Mouse (Mus musculus): ENCODE measurements around the gene Atp11a. TPM values are rescaled to one million over a fixed set of nuclear protein-coding genes. Genes with fewer than 3 reads are reported as not detected.

The Atp11a gene
- polyA plus RNA-seq, 1 experiment from 2014 or later: 139 TPM

- H3K27me3 ChIP-seq: no peaks in the 10 kb centered on the region
- TF ChIP-seq CTCF (IDR thresholded peaks at IDR 0.05): no peak
- DNase-seq (ENCODE audit: low read depth, low spot score) (no peak), ATAC-seq (no peak)
- POLR2A ChIA-PET: interaction anchor here (0.7 kb wide), 1 partner anchor 50 kb away, joined by 4 read pairs; no protein-coding TSS in a partner anchor
- CTCF ChIA-PET: no interaction called here
- in situ Hi-C loops (cut with MboI; ENCODE audit: low pct_unique_long_range_greater_than_20kb): loop anchor here (5.0 to 10.0 kb wide), 2 partner anchors 46 to 133 kb away; partner anchors contain the start of gene Tubgcp3
Observed at GRCm38 (mm10) chr8:12808018-12808417, 51.2 kb downstream of the Atp11a start.

GRCm38 (mm10) chr8:12809516-12809915 lies 52.7 kb downstream of the Atp11a start:
- no peak for ATAC-seq
- ChIA-PET POLR2A (no interaction called here), CTCF (no interaction called here)
- TF ChIP-seq CTCF (IDR thresholded peaks at IDR 0.05): no peak
- H3K27me3 ChIP-seq: no peaks in the 10 kb centered on the region
- DNase-seq (ENCODE audit: low read depth, low spot score): no peak
- in situ Hi-C loops (cut with MboI; ENCODE audit: low pct_unique_long_range_greater_than_20kb): loop anchor here (5.0 to 10.0 kb wide), 2 partner anchors 47 to 135 kb away; partner anchors contain the start of gene Tubgcp3

GRCm38 (mm10) chr8:12811231-12811630 lies 54.4 kb downstream of the Atp11a start:
- H3K27me3 ChIP-seq: no peaks in the 10 kb centered on the region
- ChIA-PET CTCF (interaction anchor here (0.8 to 1.8 kb wide), 5 partner anchors 13 to 150 kb away, joined by 3 to 7 read pairs (median 4); no protein-coding TSS in a partner anchor), POLR2A (interaction anchor here (0.6 kb wide), 1 partner anchor 52 kb away, joined by 3 read pairs; no protein-coding TSS in a partner anchor)
- ATAC-seq: peak; percentile 48
- TF ChIP-seq CTCF (IDR thresholded peaks at IDR 0.05): no peak
- in situ Hi-C loops (cut with MboI; ENCODE audit: low pct_unique_long_range_greater_than_20kb): no loop called here
- DNase-seq (ENCODE audit: low read depth, low spot score): no peak

GRCm38 (mm10) chr8:12816412-12816811 lies 59.6 kb downstream of the Atp11a start:
- ATAC-seq: no peak
- CTCF ChIA-PET: interaction anchor here (1.3 kb wide), 2 partner anchors 9 to 139 kb away, joined by 4 read pairs; no protein-coding TSS in a partner anchor
- no peaks in the 10 kb centered on the region for H3K27me3 ChIP-seq
- in situ Hi-C loops (cut with MboI; ENCODE audit: low pct_unique_long_range_greater_than_20kb): no loop called here
- POLR2A ChIA-PET: no interaction called here
- no peak for TF ChIP-seq CTCF (IDR thresholded peaks at IDR 0.05)
- no peak for DNase-seq (ENCODE audit: low read depth, low spot score)

- ChIA-PET POLR2A (no interaction called here), CTCF (no interaction called here)
- H3K27me3 ChIP-seq: no peaks in the 10 kb centered on the region
- no peak for TF ChIP-seq CTCF (IDR thresholded peaks at IDR 0.05)
- in situ Hi-C loops (cut with MboI; ENCODE audit: low pct_unique_long_range_greater_than_20kb): no loop called here
- ATAC-seq (no peak), DNase-seq (ENCODE audit: low read depth, low spot score) (no peak)
Observed at GRCm38 (mm10) chr8:12822892-12823291, 66.1 kb downstream of the Atp11a start.

- no peak for DNase-seq (ENCODE audit: low read depth, low spot score)
Observed at GRCm38 (mm10) chr8:12824562-12824961, 67.7 kb downstream of the Atp11a start.

GRCm38 (mm10) chr8:12825236-12825635 lies 68.4 kb downstream of the Atp11a start:
- H3K27me3 ChIP-seq: no peaks in the 10 kb centered on the region
- no peak for TF ChIP-seq CTCF (IDR thresholded peaks at IDR 0.05)
- ATAC-seq: no peak
- in situ Hi-C loops (cut with MboI; ENCODE audit: low pct_unique_long_range_greater_than_20kb): no loop called here
- ChIA-PET POLR2A (interaction anchor here (0.7 kb wide), 1 partner anchor 42 kb away, joined by 3 read pairs; no protein-coding TSS in a partner anchor), CTCF (interaction anchor here (1.5 kb wide), 1 partner anchor 9 kb away, joined by 4 read pairs; no protein-coding TSS in a partner anchor)
- DNase-seq (ENCODE audit: low read depth, low spot score): no peak

More at GRCm38 (mm10) chr8:12824562-12824961, 67.7 kb downstream of the Atp11a start:
- ATAC-seq: no peak
- POLR2A ChIA-PET: interaction anchor here (0.7 kb wide), 1 partner anchor 43 kb away, joined by 3 read pairs; no protein-coding TSS in a partner anchor
- H3K27me3 ChIP-seq: no peaks in the 10 kb centered on the region
- no peak for TF ChIP-seq CTCF (IDR thresholded peaks at IDR 0.05)
- CTCF ChIA-PET: interaction anchor here (1.0 to 1.3 kb wide), 2 partner anchors 13 to 261 kb away, joined by 3 to 6 read pairs; no protein-coding TSS in a partner anchor
- in situ Hi-C loops (cut with MboI; ENCODE audit: low pct_unique_long_range_greater_than_20kb): no loop called here

GRCm38 (mm10) chr8:12825686-12826237 lies 68.9 kb downstream of the Atp11a start:
- no peaks in the 10 kb centered on the region for H3K27me3 ChIP-seq
- in situ Hi-C loops (cut with MboI; ENCODE audit: low pct_unique_long_range_greater_than_20kb): no loop called here
- TF ChIP-seq CTCF (IDR thresholded peaks at IDR 0.05): no peak
- CTCF ChIA-PET: interaction anchor here (1.5 kb wide), 1 partner anchor 9 kb away, joined by 4 read pairs; no protein-coding TSS in a partner anchor
- POLR2A ChIA-PET: no interaction called here
- ATAC-seq (peak; percentile 23), DNase-seq (ENCODE audit: low read depth, low spot score) (no peak)

- DNase-seq (ENCODE audit: low read depth, low spot score) (no peak), ATAC-seq (no peak)
- ChIA-PET POLR2A (no interaction called here), CTCF (no interaction called here)
- TF ChIP-seq CTCF (IDR thresholded peaks at IDR 0.05): no peak
- in situ Hi-C loops (cut with MboI; ENCODE audit: low pct_unique_long_range_greater_than_20kb): no loop called here
- no peaks in the 10 kb centered on the region for H3K27me3 ChIP-seq
Observed at GRCm38 (mm10) chr8:12827124-12827523, 70.3 kb downstream of the Atp11a start.

GRCm38 (mm10) chr8:12828298-12828697 lies 71.5 kb downstream of the Atp11a start:
- no peak for TF ChIP-seq CTCF (IDR thresholded peaks at IDR 0.05)
- no peak for ATAC-seq
- no peak for DNase-seq (ENCODE audit: low read depth, low spot score)
- in situ Hi-C loops (cut with MboI; ENCODE audit: low pct_unique_long_range_greater_than_20kb): no loop called here
- H3K27me3 ChIP-seq: no peaks in the 10 kb centered on the region
- ChIA-PET CTCF (no interaction called here), POLR2A (no interaction called here)

GRCm38 (mm10) chr8:12829381-12829780 lies 72.6 kb downstream of the Atp11a start:
- in situ Hi-C loops (cut with MboI; ENCODE audit: low pct_unique_long_range_greater_than_20kb): no loop called here
- POLR2A ChIA-PET: no interaction called here
- no peak for TF ChIP-seq CTCF (IDR thresholded peaks at IDR 0.05)

More at GRCm38 (mm10) chr8:12829381-12829780, 72.6 kb downstream of the Atp11a start:
- ATAC-seq (no peak), DNase-seq (ENCODE audit: low read depth, low spot score) (no peak)
- CTCF ChIA-PET: interaction anchor here (1.4 kb wide), 1 partner anchor 22 kb away, joined by 3 read pairs; no protein-coding TSS in a partner anchor
- no peaks in the 10 kb centered on the region for H3K27me3 ChIP-seq
